Comparison of ENCODE assay signal across 16 mouse cellular contexts in genomic region chr17:35778965-35779364, GRCm38 (mm10). TPM values are rescaled to one million over a fixed set of nuclear protein-coding genes. Genes with fewer than 3 reads are reported as not detected.
DNase-seq lines count a peak whose midpoint lies in the region; ATAC-seq and TF ChIP-seq lines count a peak whose summit lies in the region.
"Had no signal": no experiment of that assay in that cellular context is flagged by ENCODE, and none has a peak within 500 bp of the region (broad histone marks: within the 10 kb centered on the region; RNA-seq: fewer than 3 reads in every experiment).

No protein-coding gene starts in this region.

- no peak overlapping the region for H3K9ac ChIP-seq in embryonic facial prominence, embryonic 13.5 days
- H3K9ac ChIP-seq in kidney, embryonic 16.5 days (replicated peaks; ENCODE audit: low read length): no peak overlapping the region
- H3K9ac ChIP-seq: forebrain, postnatal 0 days; hindbrain, embryonic 12.5 days had no signal

- H3K4me1 ChIP-seq in embryonic facial prominence, embryonic 13.5 days: peaks cover 19% of the 10 kb centered on the region
- H3K4me1 ChIP-seq in embryonic facial prominence, embryonic 10.5 days: peaks cover 11% of the 10 kb centered on the region
- H3K4me1 ChIP-seq in kidney, embryonic 16.5 days (ENCODE audit: insufficient read depth, low read length): peaks cover 14% of the 10 kb centered on the region
- peaks cover 46% of the 10 kb centered on the region for H3K4me1 ChIP-seq in bone marrow macrophage, adult 2 months (ENCODE audit: control insufficient read depth, insufficient read depth, low read length)

- no peaks in the 10 kb centered on the region for H3K36me3 ChIP-seq in embryonic facial prominence, embryonic 13.5 days
- no peaks in the 10 kb centered on the region for H3K36me3 ChIP-seq in embryonic facial prominence, embryonic 10.5 days (replicated peaks)
- H3K36me3 ChIP-seq in kidney, embryonic 16.5 days (ENCODE audit: insufficient read depth, low read length): no peaks in the 10 kb centered on the region
- H3K36me3 ChIP-seq in macrophage (ENCODE audit: inconsistent target): no peaks in the 10 kb centered on the region
- H3K36me3 ChIP-seq: G1E; hindbrain, embryonic 12.5 days; limb, embryonic 10.5 days had no signal

- H3K79me2 ChIP-seq in macrophage (ENCODE audit: inconsistent target): no peaks in the 10 kb centered on the region

- no peak overlapping the region for H3K4me3 ChIP-seq in embryonic facial prominence, embryonic 13.5 days
- no peak overlapping the region for H3K4me3 ChIP-seq in embryonic facial prominence, embryonic 10.5 days
- H3K4me3 ChIP-seq in kidney, embryonic 16.5 days (ENCODE audit: low read length): no peak overlapping the region
- no peak overlapping the region for H3K4me3 ChIP-seq in bone marrow macrophage, adult 2 months (ENCODE audit: insufficient read depth, low read length)
- H3K4me3 ChIP-seq in macrophage (ENCODE audit: inconsistent target): no peak overlapping the region
- H3K4me3 ChIP-seq: hindbrain, embryonic 12.5 days; limb, embryonic 10.5 days had no signal

- H3K27me3 ChIP-seq in embryonic facial prominence, embryonic 13.5 days: no peaks in the 10 kb centered on the region
- no peaks in the 10 kb centered on the region for H3K27me3 ChIP-seq in embryonic facial prominence, embryonic 10.5 days (replicated peaks; ENCODE audit: low read depth, poor library complexity, severe bottlenecking)
- no peaks in the 10 kb centered on the region for H3K27me3 ChIP-seq in kidney, embryonic 16.5 days (ENCODE audit: insufficient read depth, low read length)
- H3K27me3 ChIP-seq: hindbrain, embryonic 12.5 days had no signal

- WGBS in embryonic facial prominence, embryonic 13.5 days: 44% methylated on average over 6 of the region's 6 CpGs
- WGBS in embryonic facial prominence, embryonic 10.5 days: 68% methylated on average over 6 of the region's 6 CpGs
- 68% methylated on average over 6 of the region's 6 CpGs for WGBS in kidney, embryonic 16.5 days
- 48% methylated on average over 5 of the region's 6 CpGs for WGBS in macrophage (ENCODE audit: missing documents)

- no peak for ATAC-seq in embryonic facial prominence, embryonic 13.5 days (ENCODE audit: insufficient number of reproducible peaks, insufficient read depth, low FRiP score, low TSS enrichment, low read depth)
- peak; percentile 51; the same call in 1 of the 2 replicates for ATAC-seq in kidney, embryonic 16.5 days (ENCODE audit: low FRiP score, low TSS enrichment)
- ATAC-seq: activated CD4-positive, CD25-positive, alpha-beta regulatory T cell, adult 4 months; forebrain, postnatal 0 days had no signal

- TF ChIP-seq POLR2A in bone marrow macrophage, adult 2 months (IDR thresholded peaks at IDR 0.05; ENCODE audit: borderline replicate concordance, low read depth, low read length): no peak

- no peaks in the 10 kb centered on the region for H3K9me3 ChIP-seq in embryonic facial prominence, embryonic 13.5 days
- H3K9me3 ChIP-seq in embryonic facial prominence, embryonic 10.5 days: no peaks in the 10 kb centered on the region
- H3K9me3 ChIP-seq in kidney, embryonic 16.5 days (ENCODE audit: low read length): no peaks in the 10 kb centered on the region
- H3K9me3 ChIP-seq: G1E; hindbrain, embryonic 12.5 days; limb, embryonic 10.5 days had no signal

- DNase-seq in embryonic facial prominence, embryonic 10.5 days (ENCODE audit: low spot score): no peak
- DNase-seq in kidney, postnatal 36 days: no peak
- DNase-seq in ovary, postnatal 36 days (ENCODE audit: low spot score): no peak
- no peak for DNase-seq in spleen, adult 12 weeks (ENCODE audit: low spot score)
- DNase-seq: adrenal gland, postnatal 10 days; cerebellum, adult 8-10 months; forebrain, postnatal 0 days; right cerebral cortex, postnatal 4 days had no signal

- TF ChIP-seq CTCF in bone marrow macrophage, adult 2 months (IDR thresholded peaks at IDR 0.05; ENCODE audit: low read depth, low read length): no peak

- peak overlapping the region; percentile 33 for H3K27ac ChIP-seq in embryonic facial prominence, embryonic 13.5 days
- no peak overlapping the region; the same call in 1 of the 2 replicates for H3K27ac ChIP-seq in embryonic facial prominence, embryonic 10.5 days (replicated peaks)
- H3K27ac ChIP-seq in kidney, embryonic 16.5 days (ENCODE audit: low read length): no peak overlapping the region
- peak overlapping the region; percentile 38; the same call in 1 of the 2 replicates for H3K27ac ChIP-seq in bone marrow macrophage, adult 2 months (ENCODE audit: insufficient read depth, low read depth, low read length)
- peak overlapping the region; percentile 74 for H3K27ac ChIP-seq in macrophage
- H3K27ac ChIP-seq: hindbrain, embryonic 12.5 days; limb, embryonic 10.5 days had no signal

- no peak overlapping the region for H3K4me2 ChIP-seq in embryonic facial prominence, embryonic 13.5 days
- no peak overlapping the region for H3K4me2 ChIP-seq in kidney, embryonic 16.5 days (replicated peaks; ENCODE audit: low read depth, low read length)
- H3K4me2 ChIP-seq: hindbrain, embryonic 12.5 days had no signal

RNA-seq across cellular contexts. Expression of gene Ier3, which starts 42.5 kb away (rescaled TPM):
- polyA plus RNA-seq in embryonic facial prominence, embryonic 13.5 days (2015; fragmentation: Nextera tagmentation; extraction: Ambion mirVana): 20.1 and 27.7 TPM in 2 replicates
- 3.7 and 4.4 TPM in 2 replicates for polyA plus RNA-seq in embryonic facial prominence, embryonic 10.5 days (2016; fragmentation: Nextera tagmentation; extraction: Ambion mirVana)
- polyA plus RNA-seq in kidney, embryonic 16.5 days (2015; fragmentation: Nextera tagmentation; extraction: Ambion mirVana): 33.5 and 40.4 TPM in 2 replicates
- polyA plus RNA-seq in bone marrow macrophage, adult 2 months (2012; ENCODE audit: insufficient read depth, insufficient read length, missing spikeins): 40.6 and 46.7 TPM in 2 replicates
- 100 to 1,000 TPM in 10 of 26 experiments, 10 to 100 TPM in 16; 31.1 to 248 (median 85.2) TPM for total RNA-seq in macrophage (2018; cell fraction: chromatin; rRNA removed)
- total RNA-seq in macrophage (2018; cell fraction: cytosol; rRNA removed): 1,000 to 10,000 TPM in 1 of 26 experiments, 100 to 1,000 TPM in 17, 10 to 100 TPM in 8; 55.4 to 1,018 (median 242) TPM
- 100 to 1,000 TPM in 24 of 26 experiments, 10 to 100 TPM in 2; 54.3 to 647 (median 225) TPM for total RNA-seq in macrophage (2018; cell fraction: nucleus; rRNA removed)
- 20.7 to 61.5 TPM (median 37.3 TPM) in 3 replicates for polyA plus RNA-seq in macrophage (2018)

RNA-seq across cellular contexts. Expression of gene Flot1, which starts 44.1 kb away (rescaled TPM):
- 61.0 and 67.2 TPM in 2 replicates for polyA plus RNA-seq in embryonic facial prominence, embryonic 13.5 days (2015; fragmentation: Nextera tagmentation; extraction: Ambion mirVana)
- 45.9 and 49.2 TPM in 2 replicates for polyA plus RNA-seq in embryonic facial prominence, embryonic 10.5 days (2016; fragmentation: Nextera tagmentation; extraction: Ambion mirVana)
- polyA plus RNA-seq in kidney, embryonic 16.5 days (2015; fragmentation: Nextera tagmentation; extraction: Ambion mirVana): 52.7 and 56.9 TPM in 2 replicates
- 52.7 and 69.3 TPM in 2 replicates for polyA plus RNA-seq in bone marrow macrophage, adult 2 months (2012; ENCODE audit: insufficient read depth, insufficient read length, missing spikeins)
- 100 to 1,000 TPM in 13 of 26 experiments, 10 to 100 TPM in 13; 29.5 to 202 (median 99.7) TPM for total RNA-seq in macrophage (2018; cell fraction: chromatin; rRNA removed)
- 10 to 100 TPM; 38.5 to 62.3 (median 49.4) TPM for total RNA-seq in macrophage (2018; cell fraction: cytosol; rRNA removed)
- total RNA-seq in macrophage (2018; cell fraction: nucleus; rRNA removed): 100 to 1,000 TPM in 2 of 26 experiments, 10 to 100 TPM in 24; 20.3 to 134 (median 61.4) TPM
- polyA plus RNA-seq in macrophage (2018): 42.9 to 64.8 TPM (median 56.1 TPM) in 3 replicates

RNA-seq across cellular contexts. Expression of gene Tubb5, which starts 59.1 kb away (rescaled TPM):
- 1,166 and 1,221 TPM in 2 replicates for polyA plus RNA-seq in embryonic facial prominence, embryonic 13.5 days (2015; fragmentation: Nextera tagmentation; extraction: Ambion mirVana)
- 1,654 and 1,662 TPM in 2 replicates for polyA plus RNA-seq in embryonic facial prominence, embryonic 10.5 days (2016; fragmentation: Nextera tagmentation; extraction: Ambion mirVana)
- 905 and 985 TPM in 2 replicates for polyA plus RNA-seq in kidney, embryonic 16.5 days (2015; fragmentation: Nextera tagmentation; extraction: Ambion mirVana)
- 481 and 519 TPM in 2 replicates for polyA plus RNA-seq in bone marrow macrophage, adult 2 months (2012; ENCODE audit: insufficient read depth, insufficient read length, missing spikeins)
- total RNA-seq in macrophage (2018; cell fraction: chromatin; rRNA removed): 100 to 1,000 TPM in 2 of 26 experiments, 10 to 100 TPM in 21, 1 to 10 TPM in 3; 6.5 to 144 (median 36.4) TPM
- 100 to 1,000 TPM; 196 to 602 (median 339) TPM for total RNA-seq in macrophage (2018; cell fraction: cytosol; rRNA removed)
- total RNA-seq in macrophage (2018; cell fraction: nucleus; rRNA removed): 100 to 1,000 TPM in 17 of 26 experiments, 10 to 100 TPM in 9; 35.0 to 372 (median 132) TPM
- polyA plus RNA-seq in macrophage (2018): 187 to 603 TPM (median 205 TPM) in 3 replicates

Comparison
In these comparisons a context has a peak if more than half of its experiments do, and no peak if none do; other contexts are left out.
1. H3K27ac ChIP-seq: peak in embryonic facial prominence, embryonic 13.5 days (single experiment), bone marrow macrophage, adult 2 months (single experiment) and macrophage (single experiment); none in embryonic facial prominence, embryonic 10.5 days (single experiment) and kidney, embryonic 16.5 days (single experiment).